Mouse (Mus musculus) inflammation-experienced regulatory T-cells, adult 16 weeks (primary cell): ENCODE results near the gene Tusc1. TPM values are rescaled to one million over a fixed set of nuclear protein-coding genes. Genes with fewer than 3 reads are reported as not detected.

Source experiments
- polyA plus RNA-seq: library from polyadenylated mRNA; unstranded; fragments of 100-300 nt; shearing (Covaris generic); gene quantifications from one replicate; pipeline ENCODE4 v1.2.1, GENCODE M21; 2017

Gene Tusc1
- polyA plus RNA-seq, result not detected

GRCm38 (mm10) chr4:93335118-93336003 lies at the start of gene Tusc1:
Gene Tusc1, minus strand, starts transcription at chr4:93335511.

